Mouse (Mus musculus) myocyte (in vitro differentiated cells): Measurements from ENCODE around the gene Kcnq1. TPM values are rescaled to one million over a fixed set of nuclear protein-coding genes. Genes with fewer than 3 reads are reported as not detected.

Experiments
- H3K27me3 ChIP-seq: one replicate; pipeline ENCODE4 v1.6.1; 2011; ENCODE audit not compliant: control insufficient read depth, insufficient read depth, insufficient read length
- H3K36me3 ChIP-seq: one replicate; pipeline ENCODE4 v1.6.1; 2011; ENCODE audit not compliant: control insufficient read depth, insufficient read depth
- H3K4me2 ChIP-seq: one replicate; pipeline ENCODE4 v1.6.1; 2011; ENCODE audit warnings: low read depth, control low read depth
- H3K4me3 ChIP-seq: one replicate; pipeline ENCODE4 v1.5.1; 2011; ENCODE audit warnings: mild to moderate bottlenecking, control low read depth, moderate library complexity
- H3K79me2 ChIP-seq: one replicate; pipeline ENCODE4 v1.6.1; 2011; ENCODE audit not compliant: control insufficient read depth, insufficient read depth
- H3ac ChIP-seq: one replicate; pipeline ENCODE4 v1.6.1; 2011; ENCODE audit not compliant: control insufficient read depth, insufficient read length
- CEBPB ChIP-seq: IDR thresholded peaks from 2 replicates; pipeline ENCODE4 v1.6.1; 2011; ENCODE audit warnings: mild to moderate bottlenecking, moderate library complexity; ENCODE audit not compliant: poor library complexity, insufficient read depth, severe bottlenecking
- E2F4 ChIP-seq: IDR thresholded peaks from one replicate; pipeline ENCODE4 v1.6.1; 2011; ENCODE audit warnings: mild to moderate bottlenecking, control low read depth, moderate library complexity; ENCODE audit not compliant: insufficient read depth
- MAX ChIP-seq: IDR thresholded peaks from one replicate; pipeline ENCODE4 v1.6.1; 2011; ENCODE audit warnings: low read depth, mild to moderate bottlenecking, control low read depth
- MYOD1 ChIP-seq, 3 experiments: IDR thresholded peaks; one replicate each; pipeline ENCODE4 v1.6.1; 2011; ENCODE audit warnings: control low read depth in 2 of 3, low read depth in 2 of 3, mild to moderate bottlenecking in 2 of 3, moderate library complexity in 1 of 3; ENCODE audit not compliant: insufficient read length in 2 of 3, control insufficient read depth in 1 of 3
- MYOG ChIP-seq, 3 experiments: IDR thresholded peaks; one replicate each; pipeline ENCODE4 v1.6.1; 2011; ENCODE audit warnings: control low read depth in 2 of 3, low read depth in 2 of 3, mild to moderate bottlenecking in 2 of 3; ENCODE audit not compliant: insufficient read length in 2 of 3, control insufficient read depth in 1 of 3, insufficient read depth in 1 of 3
- POLR2A ChIP-seq: IDR thresholded peaks from one replicate; pipeline ENCODE4 v1.6.1; 2011; ENCODE audit warnings: low read depth, mild to moderate bottlenecking, control low read depth, moderate library complexity; ENCODE audit not compliant: insufficient read length
- POLR2AphosphoS2 ChIP-seq: IDR thresholded peaks from one replicate; pipeline ENCODE4 v1.6.1; 2011; ENCODE audit warnings: low read depth, control low read depth; ENCODE audit not compliant: insufficient read length
- REST ChIP-seq: IDR thresholded peaks from one replicate; pipeline ENCODE4 v1.6.1; 2011; ENCODE audit warnings: mild to moderate bottlenecking, control low read depth, moderate library complexity; ENCODE audit not compliant: insufficient read depth, insufficient read length
- SRF ChIP-seq: IDR thresholded peaks from one replicate; pipeline ENCODE4 v1.6.1; 2011; ENCODE audit warnings: low read depth; ENCODE audit not compliant: control insufficient read depth, insufficient read length
- TCF12 ChIP-seq: IDR thresholded peaks from one replicate; pipeline ENCODE4 v1.6.1; 2011; ENCODE audit warnings: mild to moderate bottlenecking, control low read depth; ENCODE audit not compliant: poor library complexity, insufficient read depth, severe bottlenecking
- TCF3 ChIP-seq: IDR thresholded peaks from one replicate; pipeline ENCODE4 v1.6.1; 2011; ENCODE audit warnings: low read depth, control low read depth; ENCODE audit not compliant: insufficient read length
- USF1 ChIP-seq: IDR thresholded peaks from one replicate; pipeline ENCODE4 v1.6.1; 2011; ENCODE audit warnings: low read depth, mild to moderate bottlenecking, control low read depth, moderate library complexity
- polyA plus RNA-seq: library from polyadenylated mRNA; unstranded; fragments of >200 nt; fragmentation: generic; extraction: Trizol; gene quantifications from one replicate; pipeline ENCODE4 v1.2.1, GENCODE M21; 2012; ENCODE audit warnings: missing spikeins

Gene Kcnq1
- polyA plus RNA-seq, 1 experiment: 0.12 TPM

- H3K27me3 ChIP-seq: no peaks in the 10 kb centered on the region
- H3K4me2 ChIP-seq: no peak overlapping the region
- no peaks in the 10 kb centered on the region for H3K36me3 ChIP-seq
- TF ChIP-seq POLR2A (no peak), REST (no peak), CEBPB (no peak), MYOG (IDR thresholded peaks at IDR 0.05; ENCODE audit: control insufficient read depth in 1 of 3, insufficient read depth in 1 of 3, insufficient read length in 2 of 3, low read depth in 2 of 3) (no peak), MYOD1 (IDR thresholded peaks at IDR 0.05; ENCODE audit: control insufficient read depth in 1 of 3, insufficient read length in 2 of 3, low read depth in 2 of 3) (no peak), E2F4 (no peak), SRF (no peak)
- no peaks in the 10 kb centered on the region for H3K79me2 ChIP-seq
- H3ac ChIP-seq: no peak overlapping the region
- no peak overlapping the region for H3K4me3 ChIP-seq
Observed at GRCm38 (mm10) chr7:143138789-143139188, 32.6 kb downstream of the Kcnq1 start.

GRCm38 (mm10) chr7:143139932-143140331, 33.8 kb downstream of the Kcnq1 start:
- Histone ChIP-seq H3K4me2 (no peak overlapping the region), H3K4me3 (no peak overlapping the region), H3K36me3 (no peaks in the 10 kb centered on the region), H3K79me2 (no peaks in the 10 kb centered on the region), H3ac (no peak overlapping the region), H3K27me3 (no peaks in the 10 kb centered on the region)
- TF ChIP-seq CEBPB: no peak
- TF ChIP-seq USF1: no peak
- no peak for TF ChIP-seq REST
- TF ChIP-seq TCF3: no peak
- no peak for TF ChIP-seq POLR2AphosphoS2

- no peaks in the 10 kb centered on the region for H3K36me3 ChIP-seq
Observed at GRCm38 (mm10) chr7:143142680-143143079, 36.5 kb downstream of the Kcnq1 start.

GRCm38 (mm10) chr7:143147015-143147414, 40.9 kb downstream of the Kcnq1 start:
- H3K27me3 ChIP-seq: peaks cover 27% of the 10 kb centered on the region
- TF ChIP-seq MAX: no peak
- TF ChIP-seq MYOG (IDR thresholded peaks at IDR 0.05; ENCODE audit: control insufficient read depth in 1 of 3, insufficient read depth in 1 of 3, insufficient read length in 2 of 3, low read depth in 2 of 3): no peak
- TF ChIP-seq MYOD1 (IDR thresholded peaks at IDR 0.05; ENCODE audit: control insufficient read depth in 1 of 3, insufficient read length in 2 of 3, low read depth in 2 of 3): no peak
- no peak for TF ChIP-seq TCF12
- no peak for TF ChIP-seq POLR2A
- no peak for TF ChIP-seq REST
- no peak for TF ChIP-seq POLR2AphosphoS2
- no peak for TF ChIP-seq TCF3
- TF ChIP-seq USF1: no peak
- no peak for TF ChIP-seq SRF
- no peak for TF ChIP-seq E2F4
- TF ChIP-seq CEBPB: no peak
- H3ac ChIP-seq: no peak overlapping the region
- no peak overlapping the region for H3K4me2 ChIP-seq
- no peaks in the 10 kb centered on the region for H3K36me3 ChIP-seq
- H3K79me2 ChIP-seq: no peaks in the 10 kb centered on the region
- H3K4me3 ChIP-seq: no peak overlapping the region

More at GRCm38 (mm10) chr7:143142680-143143079, 36.5 kb downstream of the Kcnq1 start:
- no peaks in the 10 kb centered on the region for H3K79me2 ChIP-seq
- H3K27me3 ChIP-seq: peaks cover 15% of the 10 kb centered on the region
- TF ChIP-seq TCF12: no peak
- no peak for TF ChIP-seq MYOD1 (IDR thresholded peaks at IDR 0.05; ENCODE audit: control insufficient read depth in 1 of 3, insufficient read length in 2 of 3, low read depth in 2 of 3)
- TF ChIP-seq MYOG (IDR thresholded peaks at IDR 0.05; ENCODE audit: control insufficient read depth in 1 of 3, insufficient read depth in 1 of 3, insufficient read length in 2 of 3, low read depth in 2 of 3): no peak
- no peak for TF ChIP-seq POLR2AphosphoS2
- no peak for TF ChIP-seq CEBPB
- no peak for TF ChIP-seq E2F4
- no peak for TF ChIP-seq REST
- no peak for TF ChIP-seq SRF
- TF ChIP-seq MAX: no peak
- no peak for TF ChIP-seq POLR2A
- TF ChIP-seq TCF3: no peak
- no peak for TF ChIP-seq USF1
- H3ac ChIP-seq: no peak overlapping the region
- H3K4me2 ChIP-seq: no peak overlapping the region
- H3K4me3 ChIP-seq: no peak overlapping the region

GRCm38 (mm10) chr7:143151171-143151570, 45.0 kb downstream of the Kcnq1 start:
- no peaks in the 10 kb centered on the region for H3K79me2 ChIP-seq
- H3K36me3 ChIP-seq: no peaks in the 10 kb centered on the region
- TF ChIP-seq E2F4 (no peak), USF1 (no peak), SRF (no peak), MYOG (IDR thresholded peaks at IDR 0.05; ENCODE audit: control insufficient read depth in 1 of 3, insufficient read depth in 1 of 3, insufficient read length in 2 of 3, low read depth in 2 of 3) (peak in 1 of 3 experiments; percentile 17), MAX (no peak), POLR2AphosphoS2 (no peak), CEBPB (no peak), MYOD1 (IDR thresholded peaks at IDR 0.05; ENCODE audit: control insufficient read depth in 1 of 3, insufficient read length in 2 of 3, low read depth in 2 of 3) (peak in 1 of 3 experiments; percentile 41), TCF3 (no peak), REST (no peak), TCF12 (no peak), POLR2A (no peak)
- H3ac ChIP-seq: no peak overlapping the region
- no peak overlapping the region for H3K4me3 ChIP-seq
- no peak overlapping the region for H3K4me2 ChIP-seq
- H3K27me3 ChIP-seq: peaks cover 19% of the 10 kb centered on the region
